Mouse (Mus musculus) thymus, postnatal 14 days (tissue): ENCODE measurements around the gene Inafm1.
"Not testable (repeated sequence)": the region's sequence is repeated elsewhere in the genome, so short reads cannot be mapped to it uniquely, and the experiment has no call there.

Experiments
- DNase-seq: peaks from one replicate; pipeline ENCODE4 v3.0.0; 2021

Gene Inafm1

DNA sequence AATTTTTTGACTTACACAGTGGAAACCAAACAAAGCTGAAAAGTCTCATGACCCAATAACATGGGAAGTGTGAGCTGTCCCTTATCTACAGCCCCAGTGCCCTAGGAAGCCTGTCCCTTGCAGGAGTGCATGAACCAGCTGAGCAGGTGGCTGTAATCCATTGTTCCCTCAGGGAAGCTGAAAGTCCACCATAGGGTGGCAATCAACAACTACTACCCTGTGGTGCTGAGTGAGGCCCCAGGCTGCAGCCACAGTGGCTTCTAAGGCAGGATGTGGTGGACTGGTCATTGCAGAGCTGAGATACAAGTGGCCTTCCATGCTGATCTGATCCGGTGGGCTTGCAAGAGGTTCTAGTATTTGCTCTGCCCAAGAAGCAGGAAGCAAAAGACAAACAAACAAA is 12.3 kb downstream of the Inafm1 start:
- no peak for DNase-seq

DNA sequence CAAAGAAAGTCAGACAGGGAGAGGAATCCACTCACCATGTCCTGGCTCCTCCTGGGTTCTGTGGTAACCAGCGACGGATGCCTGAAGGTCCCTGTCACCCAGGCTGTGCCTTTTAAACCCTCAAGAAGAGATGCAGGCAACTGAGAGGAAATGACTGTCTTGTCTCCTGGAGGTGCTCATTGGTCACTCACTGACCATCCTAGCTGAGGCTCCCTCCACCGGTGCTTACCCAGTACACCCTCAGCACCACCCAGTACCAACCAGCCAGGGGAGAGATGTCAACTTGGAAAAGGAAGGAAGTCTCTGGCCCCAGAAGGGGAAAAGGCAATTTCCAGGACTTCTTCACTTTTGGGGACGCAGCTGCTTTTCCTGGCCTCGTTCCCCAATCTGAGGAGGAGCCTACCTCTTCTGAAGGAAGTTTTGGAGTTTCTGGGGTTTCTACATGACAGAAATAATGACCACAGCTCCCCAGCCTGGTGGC is 14.3 kb downstream of the Inafm1 start, which contains the start of gene C5ar1:
TSS of gene C5ar1 (minus strand) at position 431 of the 481 bp plus-strand sequence.
- no peak for DNase-seq

DNA sequence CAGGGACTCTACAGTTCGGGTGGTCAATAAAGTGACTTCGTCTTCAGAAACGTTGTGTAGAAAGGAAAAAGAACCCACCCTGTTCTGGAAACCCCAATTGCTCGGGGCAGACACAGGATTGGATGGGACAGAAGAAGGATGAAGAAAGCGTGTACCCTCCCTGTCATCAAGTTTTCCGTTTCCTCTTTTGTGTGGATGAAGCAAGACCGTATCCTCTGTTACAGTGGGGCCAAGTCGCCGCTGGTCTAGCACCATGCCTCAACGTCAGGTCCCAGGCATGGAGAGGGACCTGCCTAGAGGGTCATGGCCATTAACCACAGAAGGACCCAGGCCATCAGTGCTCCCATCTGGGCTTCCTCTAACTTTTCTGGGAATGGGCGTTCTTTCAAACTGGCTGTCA is 15.6 kb downstream of the Inafm1 start:
- no peak for DNase-seq

DNA sequence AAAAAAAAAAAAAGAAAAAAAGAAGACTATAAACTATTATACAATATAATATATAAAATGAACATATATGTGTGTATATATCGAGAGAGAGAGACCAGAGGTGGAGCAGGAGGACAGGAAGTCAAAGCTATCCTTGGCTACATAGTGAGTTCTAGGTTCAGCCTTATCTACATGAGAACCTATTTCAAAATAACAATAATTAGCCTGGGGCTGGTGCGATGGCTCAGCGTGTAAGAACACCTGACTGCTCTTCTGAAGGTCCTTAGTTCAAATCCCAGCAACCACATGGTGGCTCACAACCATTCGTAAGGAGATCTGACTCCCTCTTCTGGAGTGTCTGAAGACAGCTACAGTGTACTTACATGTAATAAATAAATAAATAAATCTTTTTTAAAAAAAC is 17.5 kb downstream of the Inafm1 start:
- DNase-seq = not testable (repeated sequence)

DNA sequence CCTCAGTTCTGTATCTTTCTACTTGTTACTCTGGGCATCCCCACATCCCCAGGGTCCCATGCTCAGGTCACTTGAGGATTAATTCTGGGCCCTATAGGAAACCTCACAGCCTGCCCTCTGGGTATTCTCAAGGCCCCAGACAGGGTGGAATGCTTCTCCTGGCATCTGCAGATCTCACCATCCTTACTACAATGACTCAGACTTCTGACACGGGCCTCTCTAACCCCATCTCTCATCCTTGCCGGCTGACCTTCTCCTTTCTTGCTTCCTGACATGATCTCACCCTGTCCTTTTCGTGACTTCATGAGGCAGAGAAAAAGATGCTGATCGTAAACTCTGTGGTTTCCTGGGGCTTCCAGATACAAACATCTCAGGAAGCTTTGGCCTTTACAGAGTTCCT is 19.2 kb downstream of the Inafm1 start:
- no peak for DNase-seq

DNA sequence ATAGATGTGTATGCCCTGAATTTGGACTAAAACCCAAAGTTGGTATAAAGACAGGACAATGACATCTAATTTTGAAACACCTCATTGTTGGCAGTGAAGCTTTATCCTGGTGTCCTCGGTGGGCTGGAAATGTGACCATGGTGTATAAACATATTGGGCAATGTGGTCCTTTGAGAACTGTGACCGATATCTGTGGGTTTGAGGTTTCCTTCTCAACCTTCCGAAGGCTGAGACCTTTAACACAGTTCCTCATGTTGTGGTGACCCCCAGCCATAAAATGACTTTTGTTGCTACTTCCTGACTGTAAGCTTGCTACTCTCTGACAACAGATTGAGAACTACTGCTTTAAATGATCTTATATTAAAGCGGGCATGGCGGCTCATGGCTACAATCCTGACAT is 22.7 kb downstream of the Inafm1 start:
- no peak for DNase-seq

- no peak for DNase-seq
Observed at GRCm38 (mm10) chr7:16245958-16246357, 27.5 kb downstream of the Inafm1 start.

DNA sequence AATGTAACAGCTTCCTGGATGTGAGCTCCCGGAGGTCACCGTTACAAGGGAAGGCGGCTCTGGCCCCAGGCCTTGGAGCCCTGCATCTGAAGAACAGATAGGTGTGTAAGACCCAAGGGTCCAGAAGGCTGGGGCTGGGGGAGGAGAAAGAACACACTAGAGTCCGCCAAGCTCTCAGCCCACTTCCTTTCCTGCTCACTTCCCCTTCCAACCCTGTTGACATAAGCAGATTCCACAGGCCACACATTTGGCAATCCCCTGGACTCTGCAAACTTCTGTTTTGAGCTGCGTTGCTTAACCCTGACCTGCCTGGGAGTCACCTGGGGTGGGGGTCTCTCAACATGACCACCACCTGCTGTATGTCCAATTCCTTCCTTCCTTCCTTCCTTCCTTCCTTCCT is 29.4 kb downstream of the Inafm1 start, which contains the start of gene C5ar2:
TSS of gene C5ar2 (minus strand) at position 88 of the 400 bp plus-strand sequence.
- DNase-seq = no peak

- DNase-seq = no peak
Observed at GRCm38 (mm10) chr7:16242198-16242597, 31.2 kb downstream of the Inafm1 start.

DNA sequence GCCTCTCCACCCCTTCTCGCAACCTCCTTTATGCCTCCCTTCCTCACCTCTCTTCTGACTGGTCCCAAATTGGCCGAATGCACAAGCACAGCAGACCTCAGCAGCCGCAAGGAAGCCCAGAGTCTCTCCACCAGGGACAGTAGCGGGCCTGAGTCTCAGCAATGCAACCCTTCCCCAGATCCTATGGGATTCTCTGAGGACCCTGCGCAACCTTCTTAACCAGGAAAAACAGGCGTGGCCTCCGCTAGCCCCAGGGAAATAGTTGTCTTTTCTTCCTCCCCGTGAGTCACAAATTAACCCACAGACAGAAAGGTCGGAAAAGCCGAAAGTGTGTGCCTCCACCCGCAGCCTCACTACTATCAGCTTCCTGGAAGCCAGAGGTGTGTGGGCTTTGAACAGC is 31.6 kb downstream of the Inafm1 start:
- DNase-seq = no peak

DNA sequence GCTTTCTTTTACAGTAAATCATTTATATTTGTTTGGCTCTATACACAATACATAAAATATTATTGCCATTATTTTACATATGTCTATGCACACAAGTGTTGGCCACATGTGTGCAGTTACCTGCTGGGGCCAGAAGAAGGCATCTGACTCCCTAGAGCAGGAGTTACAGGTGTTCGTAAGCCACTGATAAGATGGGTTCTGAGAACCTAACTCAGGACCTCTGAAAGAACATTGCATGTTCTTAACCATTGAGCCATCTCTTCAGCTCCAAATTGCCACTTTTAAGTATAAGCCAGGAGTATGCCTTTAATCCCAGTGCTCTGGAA is 32.5 kb downstream of the Inafm1 start:
- DNase-seq = no peak

DNA sequence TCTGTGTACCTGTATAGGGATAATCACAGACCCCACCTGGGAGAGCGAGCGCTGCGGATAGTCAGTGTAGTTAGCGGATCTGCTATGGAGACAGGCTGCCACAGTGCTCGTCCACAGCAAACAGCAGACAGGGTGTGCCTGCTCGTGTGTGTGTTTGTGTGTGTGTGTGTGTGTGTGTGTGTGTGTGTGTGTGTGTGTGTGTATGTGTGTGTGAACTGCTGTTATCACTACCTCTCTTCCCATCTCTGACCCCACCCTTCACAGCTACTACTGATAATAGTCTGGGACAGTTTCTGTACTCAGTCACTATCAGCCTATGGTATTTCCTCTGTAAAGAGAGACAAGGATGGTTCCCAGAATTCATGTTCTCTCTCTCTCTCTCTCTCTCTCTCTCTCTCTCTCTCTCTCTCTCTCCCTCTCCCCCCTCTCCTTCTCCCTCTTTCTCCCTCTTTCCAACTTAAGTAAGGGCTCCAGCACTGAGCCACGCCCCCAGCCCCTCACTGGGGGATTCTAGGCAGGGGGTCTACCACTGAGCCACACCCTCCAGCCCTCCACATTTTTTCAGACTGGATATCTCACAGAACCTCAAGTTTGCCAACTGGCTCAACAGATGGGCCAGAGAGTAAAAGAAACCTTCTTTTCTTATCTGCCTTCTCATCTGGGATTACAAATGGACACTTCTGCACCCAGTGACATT is 33.0 kb downstream of the Inafm1 start:
- no peak for DNase-seq

DNA sequence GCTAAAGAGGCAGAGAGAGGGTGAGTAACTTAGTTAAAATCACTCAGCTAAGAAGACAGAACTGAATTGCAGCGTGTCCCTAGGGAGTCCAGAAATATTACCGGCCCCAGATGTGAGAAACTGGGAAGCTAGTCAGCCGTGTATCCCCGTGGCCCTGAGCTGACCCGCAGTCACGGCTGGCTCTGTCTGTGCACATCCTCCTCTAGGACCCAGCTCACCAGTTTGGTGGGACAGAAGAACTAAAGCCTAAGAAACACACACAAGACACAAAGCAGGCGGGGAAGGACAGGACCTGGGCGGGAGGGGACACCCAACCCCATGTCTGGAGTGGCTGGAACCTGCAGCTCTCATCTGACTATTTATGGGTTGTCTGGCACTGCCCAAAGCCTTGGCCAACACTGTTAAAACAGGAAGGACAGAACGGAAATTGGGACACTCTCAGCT is 33.8 kb downstream of the Inafm1 start:
- no peak for DNase-seq

GRCm38 (mm10) chr7:16229869-16230268 is 43.5 kb downstream of the Inafm1 start:
- no peak for DNase-seq
